Mouse (Mus musculus): ENCODE results near the gene Erich4. TPM values are rescaled to one million over a fixed set of nuclear protein-coding genes. Genes with fewer than 3 reads are reported as not detected.

The Erich4 gene
- 0.38 and 0.60 TPM in 2 replicates for polyA plus RNA-seq (2015; fragmentation: Nextera tagmentation; extraction: Ambion mirVana)

DNA sequence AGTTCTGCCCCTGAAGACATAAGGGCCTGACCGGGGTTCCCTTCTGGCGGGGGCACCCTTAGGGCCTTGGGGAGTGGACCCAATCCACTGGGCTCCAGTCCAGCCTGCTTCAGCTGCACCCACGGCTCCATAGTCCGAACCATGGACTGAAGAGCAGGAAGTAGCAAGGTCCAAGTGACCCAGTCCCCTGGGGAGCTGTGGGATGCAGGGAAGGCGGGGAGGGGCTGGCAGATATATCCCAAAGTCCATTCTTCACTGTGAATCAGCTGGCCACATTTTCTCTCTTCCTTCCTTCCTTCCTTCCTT, at the start of gene Erich4:
Gene Erich4, minus strand, starts transcription at position 187 of the 306 bp plus-strand sequence.
- H3K9me3 ChIP-seq (replicated peaks): no peaks in the 10 kb centered on the region
- peaks cover 19% of the 10 kb centered on the region for H3K4me1 ChIP-seq (replicated peaks)
- ATAC-seq (ENCODE audit: insufficient read depth): no peak; the same call in 1 of the 2 replicates
- no peak within 1 kb of the TSS for H3K27ac ChIP-seq (replicated peaks)
- no peak within 1 kb of the TSS for H3K4me2 ChIP-seq
- no peaks in the 10 kb centered on the region for H3K36me3 ChIP-seq (replicated peaks)
- no peak within 1 kb of the TSS for H3K4me3 ChIP-seq (replicated peaks)
- no peaks in the 10 kb centered on the region for H3K27me3 ChIP-seq
- no peak within 1 kb of the TSS for H3K9ac ChIP-seq
- 45% methylated on average over 5 of the region's 5 CpGs for WGBS (ENCODE audit: insufficient replicate concordance)

DNA sequence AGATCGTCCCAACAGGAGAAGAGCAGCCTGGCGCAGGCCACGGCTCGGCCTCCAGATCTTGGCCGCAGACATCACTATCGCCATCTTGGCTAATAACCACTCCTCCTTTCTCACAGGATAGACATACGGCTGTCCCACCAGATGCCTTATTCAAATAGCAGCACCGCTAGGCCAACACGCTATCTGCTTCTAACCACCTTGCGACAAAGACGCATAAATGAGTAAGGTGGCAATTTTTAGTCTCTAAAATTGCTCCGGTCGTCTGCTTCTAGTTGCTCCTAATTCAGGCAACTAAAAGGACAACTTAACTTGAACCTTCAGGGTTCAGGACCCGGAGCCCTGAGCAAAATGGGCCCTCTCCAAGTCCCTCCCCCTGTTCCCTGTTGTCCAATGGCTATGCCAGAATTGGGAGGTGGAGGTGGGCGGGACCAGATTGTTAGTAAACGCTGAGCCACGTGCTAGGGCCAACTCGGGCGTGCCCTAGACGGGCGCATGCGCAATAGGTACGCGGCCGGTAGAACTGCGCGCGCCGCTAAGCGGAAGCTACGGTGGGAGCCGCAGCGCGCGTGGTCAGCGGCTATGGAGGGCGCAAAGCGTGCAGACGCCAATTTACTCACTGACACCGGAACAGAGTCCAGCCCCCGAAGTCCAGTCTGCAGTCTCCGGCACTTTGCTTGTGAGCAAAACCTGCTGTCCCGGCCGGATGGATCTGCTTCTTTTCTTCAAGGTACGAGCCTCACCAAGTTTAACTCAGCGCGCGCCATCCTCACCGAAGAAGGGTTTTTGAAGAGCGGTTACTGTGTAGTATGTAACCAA, 43.2 kb upstream of the Erich4 start, which contains the start of the genes Bckdha and Exosc5:
Gene Bckdha, minus strand, starts transcription at position 325 of the 816 bp plus-strand sequence.
Gene Exosc5, plus strand, starts transcription at position 508 of the 816 bp plus-strand sequence.
- Histone ChIP-seq H3K27ac (replicated peaks) (peak within 1 kb of the TSS; percentile 76), H3K27me3 (no peaks in the 10 kb centered on the region), H3K4me3 (replicated peaks) (peak within 1 kb of the TSS; percentile 77), H3K9ac (peak within 1 kb of the TSS; percentile 59), H3K9me3 (replicated peaks) (no peaks in the 10 kb centered on the region), H3K4me1 (replicated peaks) (peaks cover 53% of the 10 kb centered on the region), H3K4me2 (peak within 1 kb of the TSS; percentile 90), H3K36me3 (replicated peaks) (peaks cover 6% of the 10 kb centered on the region; the same call in 1 of the 2 replicates)
- ATAC-seq (ENCODE audit: insufficient read depth): peak; percentile 94
- WGBS (ENCODE audit: insufficient replicate concordance): under 1% methylated on average over 50 of the region's 50 CpGs

DNA sequence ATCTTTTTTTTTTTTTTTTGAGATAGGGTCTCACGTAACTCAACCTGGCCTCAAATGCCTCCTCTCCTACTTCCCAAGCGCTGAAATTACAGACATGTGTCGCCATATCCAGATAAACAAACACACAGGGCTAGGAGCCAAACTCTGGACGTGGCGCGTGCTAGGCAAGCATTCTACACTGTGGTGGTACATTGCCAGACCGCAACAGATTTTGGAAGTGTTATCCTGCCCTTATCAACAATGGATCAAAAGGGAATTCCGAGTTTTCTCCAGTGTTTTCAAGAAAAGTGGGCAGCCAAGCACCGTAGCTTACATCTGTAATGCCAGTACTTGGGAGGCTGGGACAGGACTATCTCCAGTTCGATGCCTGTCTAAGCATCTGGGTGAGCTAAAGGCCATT, 42.1 kb upstream of the Erich4 start:
- 27% methylated on average over 10 of the region's 10 CpGs for WGBS (ENCODE audit: insufficient replicate concordance)
- Histone ChIP-seq H3K4me2 (peak overlapping the region; percentile 90), H3K4me3 (replicated peaks) (peak overlapping the region; percentile 77), H3K4me1 (replicated peaks) (peaks cover 53% of the 10 kb centered on the region), H3K36me3 (replicated peaks) (0 out of 2 replicates have a peak, but pooled peaks cover 4% of the 10 kb centered on the region), H3K9me3 (replicated peaks) (no peaks in the 10 kb centered on the region), H3K27me3 (no peaks in the 10 kb centered on the region), H3K27ac (replicated peaks) (peak overlapping the region; percentile 76; the same call in 1 of the 2 replicates), H3K9ac (peak overlapping the region; percentile 46; the same call in 1 of the 2 replicates)
- no peak for ATAC-seq (ENCODE audit: insufficient read depth)

DNA sequence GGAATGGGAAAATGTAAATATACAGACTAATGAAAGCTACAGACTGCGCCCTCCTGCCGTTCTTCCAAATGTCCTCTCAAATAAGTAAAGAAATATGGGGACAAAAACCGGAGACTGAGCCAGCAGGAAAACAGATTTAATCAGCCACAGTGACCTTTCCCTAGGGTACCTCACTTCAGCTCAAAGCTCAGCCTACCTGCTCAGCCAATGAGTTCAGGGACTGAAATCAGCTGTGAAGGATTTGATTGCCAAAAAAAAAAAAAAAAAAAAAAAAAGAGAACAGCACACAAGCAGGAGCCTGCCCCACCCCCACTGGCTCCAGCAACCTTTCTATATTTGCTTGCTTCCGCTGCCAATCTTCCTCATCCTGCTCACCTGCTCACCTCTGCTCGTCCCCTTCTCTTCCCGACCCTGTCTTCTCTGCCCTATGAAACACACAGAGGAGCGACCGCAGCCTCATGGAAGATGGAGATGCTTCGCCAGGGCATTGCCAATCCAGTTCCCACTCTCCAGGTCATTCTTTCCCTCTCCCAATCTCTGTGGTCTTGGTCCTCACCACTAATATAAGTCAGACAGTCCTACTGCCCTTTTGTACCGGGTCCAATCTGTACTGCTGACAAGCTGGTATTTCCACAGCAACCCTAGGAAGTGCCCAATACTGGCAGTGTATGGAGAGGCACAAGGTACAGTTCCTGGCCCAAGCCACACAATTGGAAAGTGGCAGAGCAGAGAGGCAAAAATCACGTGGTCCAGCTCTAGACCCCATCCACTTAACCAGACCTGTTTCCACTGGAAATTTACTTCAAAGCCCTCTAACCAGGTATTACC, 40.1 kb upstream of the Erich4 start:
- H3K36me3 ChIP-seq (replicated peaks): no peaks in the 10 kb centered on the region
- no peak overlapping the region for H3K4me3 ChIP-seq (replicated peaks)
- WGBS (ENCODE audit: insufficient replicate concordance): 61% methylated on average over 11 of the region's 11 CpGs
- H3K9ac ChIP-seq: no peak overlapping the region
- peaks cover 44% of the 10 kb centered on the region for H3K4me1 ChIP-seq (replicated peaks)
- H3K27ac ChIP-seq (replicated peaks): 0 out of 2 replicates have a peak overlapping the region, but pooled peaks have one; percentile 33
- no peak for ATAC-seq (ENCODE audit: insufficient read depth)
- H3K27me3 ChIP-seq: no peaks in the 10 kb centered on the region
- H3K4me2 ChIP-seq: no peak overlapping the region
- H3K9me3 ChIP-seq (replicated peaks): no peaks in the 10 kb centered on the region

DNA sequence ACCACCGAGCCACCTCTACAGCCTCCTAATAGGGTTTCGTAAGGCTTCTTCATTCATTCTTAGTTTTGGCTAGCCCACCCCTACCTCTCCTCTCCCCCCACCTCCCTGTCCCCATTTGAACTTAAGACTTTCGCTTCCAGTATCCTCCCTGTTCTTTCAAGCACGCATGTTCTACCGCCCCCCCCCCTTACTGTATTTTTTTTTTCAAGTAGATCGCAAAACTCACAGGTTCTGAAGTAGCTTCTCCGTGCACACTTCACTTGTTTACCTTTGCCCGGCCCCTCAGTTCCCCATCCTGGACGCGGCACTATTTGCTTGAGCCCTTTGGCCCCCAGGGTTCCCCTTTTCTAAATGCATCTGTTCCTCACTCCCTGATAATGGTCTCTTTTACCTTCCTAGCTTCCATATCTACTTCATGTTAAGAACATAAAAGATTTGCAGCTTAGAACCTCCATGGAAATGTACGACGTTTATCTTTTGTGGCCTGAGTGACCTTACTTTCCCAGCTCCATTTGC, 36.6 kb upstream of the Erich4 start:
- H3K36me3 ChIP-seq (replicated peaks): no peaks in the 10 kb centered on the region
- no peak overlapping the region for H3K9ac ChIP-seq
- H3K4me3 ChIP-seq (replicated peaks): no peak overlapping the region
- H3K27me3 ChIP-seq: no peaks in the 10 kb centered on the region
- ATAC-seq (ENCODE audit: insufficient read depth): no peak
- H3K9me3 ChIP-seq (replicated peaks): no peaks in the 10 kb centered on the region
- H3K4me2 ChIP-seq: peak overlapping the region; percentile 11; the same call in 1 of the 2 replicates
- WGBS (ENCODE audit: insufficient replicate concordance): 30% methylated on average over 12 of the region's 12 CpGs
- peaks cover 30% of the 10 kb centered on the region for H3K4me1 ChIP-seq (replicated peaks)
- H3K27ac ChIP-seq (replicated peaks): no peak overlapping the region

DNA sequence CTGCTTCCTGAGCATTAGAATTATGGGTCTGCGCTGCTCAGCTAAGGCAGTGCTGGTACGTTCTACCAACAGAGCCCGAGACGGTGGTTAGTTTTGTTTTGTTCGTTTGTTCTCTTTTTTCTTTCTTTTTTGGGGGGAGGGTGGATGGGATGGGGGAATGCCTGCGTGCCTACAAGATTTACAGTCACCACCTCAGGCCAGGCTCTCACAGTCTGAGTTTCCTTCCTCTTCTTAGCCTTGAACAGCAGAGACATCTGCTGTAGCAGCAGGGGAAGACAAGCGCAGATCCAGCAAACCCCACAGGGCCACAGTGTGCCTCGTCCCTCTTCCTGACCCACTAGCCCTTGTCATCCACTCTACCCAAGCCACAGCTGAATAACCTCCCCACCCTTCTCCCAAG, 35.6 kb upstream of the Erich4 start:
- Histone ChIP-seq H3K4me3 (replicated peaks) (0 out of 2 replicates have a peak overlapping the region, but pooled peaks have one; percentile 6), H3K27me3 (no peaks in the 10 kb centered on the region), H3K27ac (replicated peaks) (peak overlapping the region; percentile 10; the same call in 1 of the 2 replicates), H3K4me1 (replicated peaks) (peaks cover 22% of the 10 kb centered on the region), H3K36me3 (replicated peaks) (no peaks in the 10 kb centered on the region), H3K4me2 (peak overlapping the region; percentile 23; the same call in 1 of the 2 replicates), H3K9ac (no peak overlapping the region), H3K9me3 (replicated peaks) (no peaks in the 10 kb centered on the region)
- ATAC-seq (ENCODE audit: insufficient read depth): 0 out of 2 replicates have a peak, but pooled peaks have one; percentile 11
- WGBS (ENCODE audit: insufficient replicate concordance): 30% methylated on average over 8 of the region's 8 CpGs

DNA sequence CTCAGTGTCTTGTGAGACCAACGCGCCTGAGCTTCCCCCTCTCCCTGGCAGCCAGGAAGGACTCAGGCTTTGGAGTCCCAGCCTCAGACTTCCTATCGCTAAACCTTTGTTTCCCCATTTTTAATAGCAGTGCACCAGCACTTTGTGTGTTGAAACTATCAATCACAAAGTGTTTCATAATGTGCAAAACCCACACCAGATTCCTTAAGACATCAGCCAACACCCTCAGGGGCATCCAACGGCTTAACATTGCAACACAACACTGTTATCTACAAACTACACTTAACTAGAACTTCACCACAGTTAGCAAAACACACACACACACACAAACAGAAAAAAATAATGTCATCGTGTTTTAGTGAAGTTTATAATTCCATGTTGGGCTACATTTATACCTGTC, 34.1 kb upstream of the Erich4 start:
- no peak for ATAC-seq (ENCODE audit: insufficient read depth)
- Histone ChIP-seq H3K4me2 (no peak overlapping the region), H3K9ac (no peak overlapping the region), H3K36me3 (replicated peaks) (no peaks in the 10 kb centered on the region), H3K4me1 (replicated peaks) (peaks cover 16% of the 10 kb centered on the region), H3K4me3 (replicated peaks) (no peak overlapping the region), H3K27me3 (no peaks in the 10 kb centered on the region), H3K9me3 (replicated peaks) (no peaks in the 10 kb centered on the region), H3K27ac (replicated peaks) (peak overlapping the region; percentile 49)
- 17% methylated on average over 5 of the region's 5 CpGs for WGBS (ENCODE audit: insufficient replicate concordance)

DNA sequence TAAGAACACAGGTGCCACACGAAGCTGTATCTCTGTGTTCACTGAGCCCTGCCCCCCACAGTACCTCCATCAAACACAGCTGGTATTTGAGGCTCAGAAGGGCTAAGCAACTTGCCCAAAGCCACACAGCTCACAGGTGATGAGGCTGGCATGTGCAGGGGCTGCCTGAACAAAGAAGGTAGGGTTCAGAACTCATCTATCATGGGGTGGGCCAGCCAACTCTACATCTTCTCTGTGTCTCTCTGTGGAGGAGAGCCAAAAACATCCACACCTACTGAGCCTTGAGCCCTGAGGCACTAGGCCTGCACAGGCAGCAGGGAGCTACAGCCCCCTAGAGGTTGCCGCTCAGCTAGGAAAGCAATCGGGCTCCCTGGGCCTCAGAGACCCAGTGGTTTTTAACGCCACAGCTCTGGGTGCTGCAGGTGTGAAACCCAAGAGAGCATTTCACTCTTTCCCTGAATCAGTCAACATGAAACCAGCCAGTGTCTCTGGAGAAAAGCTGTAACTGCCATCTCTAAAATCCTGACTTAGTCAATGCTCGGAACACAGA, 32.0 kb upstream of the Erich4 start:
- no peak overlapping the region for H3K4me2 ChIP-seq
- no peak overlapping the region for H3K9ac ChIP-seq
- no peaks in the 10 kb centered on the region for H3K36me3 ChIP-seq (replicated peaks)
- ATAC-seq (ENCODE audit: insufficient read depth): no peak
- H3K9me3 ChIP-seq (replicated peaks): no peaks in the 10 kb centered on the region
- H3K4me1 ChIP-seq (replicated peaks): peaks cover 22% of the 10 kb centered on the region
- WGBS (ENCODE audit: insufficient replicate concordance): 44% methylated on average over 5 of the region's 5 CpGs
- H3K4me3 ChIP-seq (replicated peaks): no peak overlapping the region
- no peak overlapping the region for H3K27ac ChIP-seq (replicated peaks)
- no peaks in the 10 kb centered on the region for H3K27me3 ChIP-seq

DNA sequence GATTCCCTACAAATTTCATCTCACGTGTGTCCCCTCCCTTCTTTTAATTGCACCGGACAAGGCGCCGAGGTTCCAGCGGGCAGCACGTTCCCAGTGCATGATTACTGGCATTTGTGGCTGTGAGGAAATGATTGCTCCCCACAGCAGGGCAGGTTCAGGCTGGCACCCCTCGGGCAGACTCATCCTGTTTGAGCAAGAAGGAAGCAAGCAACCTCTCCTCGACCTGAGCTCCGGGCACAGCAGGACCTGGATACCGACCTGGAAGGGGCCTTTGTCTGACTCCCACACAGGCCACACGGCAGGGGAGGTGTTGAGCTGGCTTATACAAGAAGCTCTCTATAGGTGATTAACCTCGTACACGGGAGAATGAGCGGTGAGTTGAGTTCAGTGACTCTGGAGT, 29.4 kb upstream of the Erich4 start:
- Histone ChIP-seq H3K4me1 (replicated peaks) (peaks cover 21% of the 10 kb centered on the region), H3K9me3 (replicated peaks) (no peaks in the 10 kb centered on the region), H3K4me3 (replicated peaks) (no peak overlapping the region), H3K27me3 (no peaks in the 10 kb centered on the region), H3K36me3 (replicated peaks) (0 out of 2 replicates have a peak, but pooled peaks cover 5% of the 10 kb centered on the region), H3K4me2 (no peak overlapping the region), H3K27ac (replicated peaks) (no peak overlapping the region), H3K9ac (no peak overlapping the region)
- 42% methylated on average over 14 of the region's 14 CpGs for WGBS (ENCODE audit: insufficient replicate concordance)
- ATAC-seq (ENCODE audit: insufficient read depth): no peak

DNA sequence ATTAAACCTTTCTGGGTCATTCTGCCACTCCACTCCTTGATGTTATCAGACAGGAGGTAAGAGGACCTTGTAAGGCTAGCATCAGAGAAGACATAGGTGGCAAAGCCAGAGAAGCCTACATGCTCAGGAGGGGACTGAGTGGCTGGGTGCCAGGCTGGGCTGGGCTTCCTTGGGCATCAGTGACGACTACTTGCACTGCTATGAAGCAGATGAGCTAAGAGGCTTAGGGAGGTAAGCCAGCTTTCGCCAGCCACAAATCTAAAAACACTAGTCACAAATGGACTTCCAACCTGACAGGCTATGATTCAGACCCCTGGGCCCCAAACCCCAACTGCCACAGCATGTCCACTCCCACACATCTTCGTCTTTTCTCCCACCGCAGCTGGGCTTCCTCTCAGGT, 28.9 kb upstream of the Erich4 start:
- no peak overlapping the region for H3K4me3 ChIP-seq (replicated peaks)
- ATAC-seq (ENCODE audit: insufficient read depth): no peak
- no peak overlapping the region for H3K9ac ChIP-seq
- H3K27ac ChIP-seq (replicated peaks): no peak overlapping the region
- 38% methylated on average over 4 of the region's 4 CpGs for WGBS (ENCODE audit: insufficient replicate concordance)
- no peaks in the 10 kb centered on the region for H3K27me3 ChIP-seq
- H3K4me1 ChIP-seq (replicated peaks): peaks cover 17% of the 10 kb centered on the region
- no peaks in the 10 kb centered on the region for H3K9me3 ChIP-seq (replicated peaks)
- 0 out of 2 replicates have a peak, but pooled peaks cover 5% of the 10 kb centered on the region for H3K36me3 ChIP-seq (replicated peaks)
- H3K4me2 ChIP-seq: no peak overlapping the region

Data from liver, embryonic 15.5 days (tissue).